Mouse (Mus musculus) embryonic fibroblast, embryonic 13.5 days (primary cell): ENCODE measurements around the gene Epm2aip1.

Experiments
- CTCF ChIP-seq: IDR thresholded peaks from 2 replicates; pipeline ENCODE4 v1.5.1; 2011; ENCODE audit warnings: mild to moderate bottlenecking, control low read depth, low read length, moderate library complexity, borderline replicate concordance; ENCODE audit not compliant: insufficient read depth
- POLR2A ChIP-seq: IDR thresholded peaks from 2 replicates; pipeline ENCODE4 v1.6.1; 2011; ENCODE audit warnings: low read depth, mild to moderate bottlenecking, control low read depth, low read length, moderate library complexity

DNA sequence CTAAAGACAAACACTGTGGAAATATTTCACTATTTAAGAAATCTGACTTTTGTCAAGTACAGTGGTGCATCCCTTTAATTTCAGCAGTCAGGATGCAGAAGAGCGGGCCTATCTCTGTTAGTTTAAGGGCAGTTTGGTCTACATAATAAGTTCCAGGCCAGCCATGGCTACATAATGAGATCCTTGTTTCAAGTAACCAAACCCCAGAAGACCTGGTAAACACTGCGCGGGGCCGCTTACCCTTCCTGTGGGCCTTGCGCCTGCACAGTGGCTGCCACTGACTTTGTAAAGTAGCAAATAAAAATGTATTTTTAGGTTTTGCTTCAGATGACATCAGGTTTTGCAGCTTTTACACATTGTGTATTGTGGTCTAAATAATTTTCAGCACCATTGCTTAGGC lies 48.3 kb upstream of the Epm2aip1 start:
- no peak for TF ChIP-seq POLR2A
- no peak for TF ChIP-seq CTCF
